Mouse (Mus musculus): ENCODE results near the gene Sag. TPM values are rescaled to one million over a fixed set of nuclear protein-coding genes. Genes with fewer than 3 reads are reported as not detected.
"Not testable (repeated sequence)": the region's sequence is repeated elsewhere in the genome, so short reads cannot be mapped to it uniquely, and the experiment has no call there.

Gene Sag
- polyA plus RNA-seq, 1 experiment from 2014 or later, result 0.92 TPM

GRCm38 (mm10) chr1:87824420-87824995 is 21.0 kb downstream of the Sag start:
- H3K36me3 ChIP-seq, result no peaks in the 10 kb centered on the region
- H3K9me3 ChIP-seq (replicated peaks), result no peaks in the 10 kb centered on the region
- DNase-seq, result no peak
- H3K27ac ChIP-seq, result no peak overlapping the region
- H3K9ac ChIP-seq, result no peak overlapping the region
- no peak overlapping the region for H3K4me2 ChIP-seq
- H3K27me3 ChIP-seq, result no peaks in the 10 kb centered on the region
- peaks cover 29% of the 10 kb centered on the region for H3K4me1 ChIP-seq (replicated peaks)
- H3K4me3 ChIP-seq (replicated peaks), result no peak overlapping the region
- ATAC-seq (ENCODE audit: low read depth), result no peak
- WGBS (ENCODE audit: insufficient replicate concordance), result 62% methylated on average over 10 of the region's 10 CpGs

GRCm38 (mm10) chr1:87825281-87825680 is 21.8 kb downstream of the Sag start:
- peaks cover 30% of the 10 kb centered on the region for H3K4me1 ChIP-seq (replicated peaks)
- H3K9me3 ChIP-seq (replicated peaks), result no peaks in the 10 kb centered on the region
- H3K4me3 ChIP-seq (replicated peaks), result no peak overlapping the region
- ATAC-seq (ENCODE audit: low read depth), result no peak
- H3K36me3 ChIP-seq, result no peaks in the 10 kb centered on the region
- H3K4me2 ChIP-seq, result no peak overlapping the region
- H3K27me3 ChIP-seq, result no peaks in the 10 kb centered on the region
- no peak for DNase-seq
- 71% methylated on average over 5 of the region's 5 CpGs for WGBS (ENCODE audit: insufficient replicate concordance)
- no peak overlapping the region for H3K27ac ChIP-seq
- no peak overlapping the region for H3K9ac ChIP-seq

GRCm38 (mm10) chr1:87825991-87826390 is 22.5 kb downstream of the Sag start:
- WGBS (ENCODE audit: insufficient replicate concordance), result 72% methylated on average over 6 of the region's 6 CpGs
- no peaks in the 10 kb centered on the region for H3K27me3 ChIP-seq
- no peak overlapping the region for H3K4me2 ChIP-seq
- H3K9ac ChIP-seq, result no peak overlapping the region
- ATAC-seq (ENCODE audit: low read depth) (no peak), DNase-seq (no peak)
- H3K4me1 ChIP-seq (replicated peaks), result peaks cover 30% of the 10 kb centered on the region
- no peak overlapping the region for H3K4me3 ChIP-seq (replicated peaks)
- H3K9me3 ChIP-seq (replicated peaks), result no peaks in the 10 kb centered on the region
- no peak overlapping the region for H3K27ac ChIP-seq
- H3K36me3 ChIP-seq, result no peaks in the 10 kb centered on the region

GRCm38 (mm10) chr1:87826474-87826873 is 23.0 kb downstream of the Sag start:
- Histone ChIP-seq H3K4me3 (replicated peaks) (no peak overlapping the region), H3K9me3 (replicated peaks) (no peaks in the 10 kb centered on the region), H3K27ac (no peak overlapping the region), H3K4me1 (replicated peaks) (peaks cover 30% of the 10 kb centered on the region), H3K36me3 (no peaks in the 10 kb centered on the region), H3K27me3 (no peaks in the 10 kb centered on the region), H3K9ac (no peak overlapping the region), H3K4me2 (no peak overlapping the region)
- 30% methylated on average over 2 of the region's 2 CpGs for WGBS (ENCODE audit: insufficient replicate concordance)
- ATAC-seq (ENCODE audit: low read depth) (no peak), DNase-seq (no peak)

- H3K27ac ChIP-seq; H3K27me3 ChIP-seq; ATAC-seq (ENCODE audit: low read depth); H3K9me3 ChIP-seq (replicated peaks); H3K36me3 ChIP-seq; H3K4me2 ChIP-seq; H3K4me3 ChIP-seq (replicated peaks); DNase-seq; H3K9ac ChIP-seq: not testable (repeated sequence)
- 74% methylated on average over 1 of the region's 1 CpGs for WGBS (ENCODE audit: insufficient replicate concordance)
- H3K4me1 ChIP-seq (replicated peaks), result peaks cover 30% of the 10 kb centered on the region
Measured at GRCm38 (mm10) chr1:87827476-87827875, 24.0 kb downstream of the Sag start.

- no peak overlapping the region for H3K4me2 ChIP-seq
- no peaks in the 10 kb centered on the region for H3K9me3 ChIP-seq (replicated peaks)
- H3K27me3 ChIP-seq, result no peaks in the 10 kb centered on the region
- DNase-seq, result no peak
- H3K27ac ChIP-seq, result no peak overlapping the region
- 25% methylated on average over 9 of the region's 9 CpGs for WGBS (ENCODE audit: insufficient replicate concordance)
- ATAC-seq (ENCODE audit: low read depth), result no peak
- H3K4me3 ChIP-seq (replicated peaks), result no peak overlapping the region
- no peak overlapping the region for H3K9ac ChIP-seq
- peaks cover 30% of the 10 kb centered on the region for H3K4me1 ChIP-seq (replicated peaks)
- H3K36me3 ChIP-seq, result no peaks in the 10 kb centered on the region
Measured at GRCm38 (mm10) chr1:87828185-87828584, 24.7 kb downstream of the Sag start.

GRCm38 (mm10) chr1:87828926-87829580 is 25.6 kb downstream of the Sag start:
- Histone ChIP-seq H3K27ac (no peak overlapping the region; the same call in 1 of the 2 replicates), H3K36me3 (no peaks in the 10 kb centered on the region), H3K9me3 (replicated peaks) (no peaks in the 10 kb centered on the region), H3K4me1 (replicated peaks) (peaks cover 30% of the 10 kb centered on the region), H3K27me3 (no peaks in the 10 kb centered on the region), H3K4me2 (no peak overlapping the region), H3K4me3 (replicated peaks) (no peak overlapping the region), H3K9ac (no peak overlapping the region)
- DNase-seq (no peak), ATAC-seq (ENCODE audit: low read depth) (no peak)
- WGBS (ENCODE audit: insufficient replicate concordance), result 39% methylated on average over 7 of the region's 7 CpGs

- H3K9ac ChIP-seq, result no peak overlapping the region
- ATAC-seq (ENCODE audit: low read depth), result no peak
- H3K9me3 ChIP-seq (replicated peaks), result no peaks in the 10 kb centered on the region
- DNase-seq, result no peak
- no peaks in the 10 kb centered on the region for H3K36me3 ChIP-seq
- H3K27ac ChIP-seq, result no peak overlapping the region; the same call in 1 of the 2 replicates
- no peaks in the 10 kb centered on the region for H3K27me3 ChIP-seq
- peaks cover 24% of the 10 kb centered on the region for H3K4me1 ChIP-seq (replicated peaks)
- H3K4me2 ChIP-seq, result no peak overlapping the region
- 33% methylated on average over 6 of the region's 6 CpGs for WGBS (ENCODE audit: insufficient replicate concordance)
- H3K4me3 ChIP-seq (replicated peaks), result no peak overlapping the region
Measured at GRCm38 (mm10) chr1:87829621-87830211, 26.2 kb downstream of the Sag start.

- no peak overlapping the region for H3K4me3 ChIP-seq (replicated peaks)
- no peak for ATAC-seq (ENCODE audit: low read depth)
- no peak for DNase-seq
- H3K27me3 ChIP-seq, result no peaks in the 10 kb centered on the region
- H3K9me3 ChIP-seq (replicated peaks), result no peaks in the 10 kb centered on the region
- H3K4me2 ChIP-seq, result no peak overlapping the region
- no peak overlapping the region for H3K27ac ChIP-seq
- no peaks in the 10 kb centered on the region for H3K36me3 ChIP-seq
- 69% methylated on average over 1 of the region's 1 CpGs for WGBS (ENCODE audit: insufficient replicate concordance)
- H3K4me1 ChIP-seq (replicated peaks), result no peaks in the 10 kb centered on the region
- no peak overlapping the region for H3K9ac ChIP-seq
Measured at GRCm38 (mm10) chr1:87836453-87836852, 33.0 kb downstream of the Sag start.

GRCm38 (mm10) chr1:87837018-87837417 is 33.5 kb downstream of the Sag start:
- DNase-seq (no peak), ATAC-seq (ENCODE audit: low read depth) (no peak)
- no peak overlapping the region for H3K9ac ChIP-seq
- H3K27me3 ChIP-seq, result no peaks in the 10 kb centered on the region
- H3K27ac ChIP-seq, result no peak overlapping the region
- H3K4me1 ChIP-seq (replicated peaks), result no peaks in the 10 kb centered on the region
- H3K4me3 ChIP-seq (replicated peaks), result no peak overlapping the region
- H3K4me2 ChIP-seq, result no peak overlapping the region
- no peaks in the 10 kb centered on the region for H3K36me3 ChIP-seq
- 50% methylated on average over 5 of the region's 5 CpGs for WGBS (ENCODE audit: insufficient replicate concordance)
- H3K9me3 ChIP-seq (replicated peaks), result no peaks in the 10 kb centered on the region

GRCm38 (mm10) chr1:87840411-87841208 is 37.1 kb downstream of the Sag start:
- Histone ChIP-seq H3K27me3 (no peaks in the 10 kb centered on the region), H3K4me3 (replicated peaks) (no peak overlapping the region), H3K36me3 (no peaks in the 10 kb centered on the region), H3K27ac (no peak overlapping the region), H3K9ac (no peak overlapping the region), H3K4me2 (no peak overlapping the region), H3K9me3 (replicated peaks) (no peaks in the 10 kb centered on the region), H3K4me1 (replicated peaks) (no peaks in the 10 kb centered on the region)
- DNase-seq (no peak), ATAC-seq (ENCODE audit: low read depth) (no peak)
- WGBS (ENCODE audit: insufficient replicate concordance), result 59% methylated on average over 11 of the region's 11 CpGs
